Mouse (Mus musculus): ENCODE measurements around the gene G6pc. TPM values are rescaled to one million over a fixed set of nuclear protein-coding genes. Genes with fewer than 3 reads are reported as not detected.

The G6pc gene
- total and polyA plus RNA-seq, 3 experiments, result 0.13 to 24.0 (median 1.8) TPM

Small RNA genes lying within 50 kb of the gene (microRNA-seq; reads per million reads assigned to microRNA genes)
- gene Gm25593, result 0 reads per million in 2 experiments
- gene Mir6929, result 0 to 0.88 reads per million in 2 experiments

Other genes with a start within 250 kb of the G6pc start
- 10 to 100 TPM; 50.7 to 50.9 TPM for gene Retreg3, start 247.7 kb upstream of the G6pc start, total RNA-seq (2021)
- gene Retreg3, start 247.7 kb upstream of the G6pc start, polyA plus RNA-seq (2012; rRNA removed), result 41.7 and 46.9 TPM in 2 replicates
- gene Tubg1, start 247.6 kb upstream of the G6pc start, total RNA-seq (2021), result 10 to 100 TPM; 42.9 to 43.0 TPM
- 15.2 and 42.7 TPM in 2 replicates for gene Tubg1, start 247.6 kb upstream of the G6pc start, polyA plus RNA-seq (2012; rRNA removed)
- 1 to 10 TPM; 6.2 to 7.5 TPM for gene Tubg2, start 211.7 kb upstream of the G6pc start, total RNA-seq (2021)
- gene Tubg2, start 211.7 kb upstream of the G6pc start, polyA plus RNA-seq (2012; rRNA removed), result 5.5 and 6.0 TPM in 2 replicates
- gene Cntnap1, start 197.0 kb upstream of the G6pc start, total RNA-seq (2021), result 1 to 10 TPM; 6.8 TPM
- 9.3 and 9.4 TPM in 2 replicates for gene Cntnap1, start 197.0 kb upstream of the G6pc start, polyA plus RNA-seq (2012; rRNA removed)
- gene Plekhh3, start 196.2 kb upstream of the G6pc start, total RNA-seq (2021), result 10 to 100 TPM; 19.4 to 39.7 TPM
- gene Plekhh3, start 196.2 kb upstream of the G6pc start, polyA plus RNA-seq (2012; rRNA removed), result 112 and 122 TPM in 2 replicates
- under 1 TPM; 0.26 to 0.83 TPM for gene Ccr10, start 192.1 kb upstream of the G6pc start, total RNA-seq (2021)
- gene Ccr10, start 192.1 kb upstream of the G6pc start, polyA plus RNA-seq (2012; rRNA removed), result 0.84 and 1.6 TPM in 2 replicates
- gene Ezh1, start 141.1 kb upstream of the G6pc start, total RNA-seq (2021), result 10 to 100 TPM; 31.3 to 35.0 TPM
- 17.1 and 20.1 TPM in 2 replicates for gene Ezh1, start 141.1 kb upstream of the G6pc start, polyA plus RNA-seq (2012; rRNA removed)
- 10 to 100 TPM; 46.5 to 46.9 TPM for gene Ramp2, start 121.5 kb upstream of the G6pc start, total RNA-seq (2021)
- 109 and 114 TPM in 2 replicates for gene Ramp2, start 121.5 kb upstream of the G6pc start, polyA plus RNA-seq (2012; rRNA removed)
- 100 to 1,000 TPM; 102 to 116 TPM for gene Vps25, start 113.9 kb upstream of the G6pc start, total RNA-seq (2021)
- gene Vps25, start 113.9 kb upstream of the G6pc start, polyA plus RNA-seq (2012; rRNA removed), result 186 and 204 TPM in 2 replicates
- gene Wnk4, start 107.0 kb upstream of the G6pc start, total RNA-seq (2021), result 1 to 10 TPM; 2.1 to 3.7 TPM
- 0.62 and 0.94 TPM in 2 replicates for gene Wnk4, start 107.0 kb upstream of the G6pc start, polyA plus RNA-seq (2012; rRNA removed)
- under 1 TPM; 0.32 to 0.38 TPM for gene Cntd1, start 88.5 kb upstream of the G6pc start, total RNA-seq (2021)
- 0.06 and 0.11 TPM in 2 replicates for gene Cntd1, start 88.5 kb upstream of the G6pc start, polyA plus RNA-seq (2012; rRNA removed)
- gene Coa3, start 88.4 kb upstream of the G6pc start, total RNA-seq (2021), result 10 to 100 TPM; 68.3 to 84.3 TPM
- 380 and 465 TPM in 2 replicates for gene Coa3, start 88.4 kb upstream of the G6pc start, polyA plus RNA-seq (2012; rRNA removed)
- 100 to 1,000 TPM; 107 to 160 TPM for gene Becn1, start 65.3 kb upstream of the G6pc start, total RNA-seq (2021)
- 81.6 and 126 TPM in 2 replicates for gene Becn1, start 65.3 kb upstream of the G6pc start, polyA plus RNA-seq (2012; rRNA removed)
- 100 to 1,000 TPM; 129 to 161 TPM for gene Psme3, start 51.3 kb upstream of the G6pc start, total RNA-seq (2021)
- 31.7 and 45.2 TPM in 2 replicates for gene Psme3, start 51.3 kb upstream of the G6pc start, polyA plus RNA-seq (2012; rRNA removed)
- gene Aoc2, start 42.5 kb upstream of the G6pc start, total RNA-seq (2021), result 1 to 10 TPM; 4.9 to 5.5 TPM
- 6.3 and 7.7 TPM in 2 replicates for gene Aoc2, start 42.5 kb upstream of the G6pc start, polyA plus RNA-seq (2012; rRNA removed)
- 10 to 100 TPM; 48.4 to 76.6 TPM for gene Aoc3, start 37.0 kb upstream of the G6pc start, total RNA-seq (2021)
- gene Aoc3, start 37.0 kb upstream of the G6pc start, polyA plus RNA-seq (2012; rRNA removed), result 69.3 and 101 TPM in 2 replicates
- 10 to 100 TPM; 21.8 to 38.2 TPM for gene Aarsd1, start 50.1 kb downstream of the G6pc start, total RNA-seq (2021)
- gene Aarsd1, start 50.1 kb downstream of the G6pc start, polyA plus RNA-seq (2012; rRNA removed), result 25.0 and 28.1 TPM in 2 replicates
- 1 to 10 TPM; 1.9 to 5.6 TPM for gene Gm27029, start 57.2 kb downstream of the G6pc start, total RNA-seq (2021)
- gene Gm27029, start 57.2 kb downstream of the G6pc start, polyA plus RNA-seq (2012; rRNA removed), result 0.24 TPM in 1 of 2 replicates, not detected in the other
- gene Rundc1, start 57.5 kb downstream of the G6pc start, total RNA-seq (2021), result 10 to 100 TPM; 23.7 to 24.4 TPM
- gene Rundc1, start 57.5 kb downstream of the G6pc start, polyA plus RNA-seq (2012; rRNA removed), result 22.0 and 22.1 TPM in 2 replicates
- 1 to 10 TPM; 2.1 to 4.3 TPM for gene Ptges3l, start 57.8 kb downstream of the G6pc start, total RNA-seq (2021)
- 0.93 and 1.1 TPM in 2 replicates for gene Ptges3l, start 57.8 kb downstream of the G6pc start, polyA plus RNA-seq (2012; rRNA removed)
- 10 to 100 TPM; 34.0 to 75.2 TPM for gene Rpl27, start 74.7 kb downstream of the G6pc start, total RNA-seq (2021)
- 133 and 183 TPM in 2 replicates for gene Rpl27, start 74.7 kb downstream of the G6pc start, polyA plus RNA-seq (2012; rRNA removed)
- 10 to 100 TPM; 33.2 to 40.5 TPM for gene Ifi35, start 80.8 kb downstream of the G6pc start, total RNA-seq (2021)
- gene Ifi35, start 80.8 kb downstream of the G6pc start, polyA plus RNA-seq (2012; rRNA removed), result 32.3 and 44.1 TPM in 2 replicates
- gene Rnd2, start 97.4 kb downstream of the G6pc start, total RNA-seq (2021), result 10 to 100 TPM in 1 of 2 experiments, 1 to 10 TPM in 1; 6.0 to 12.9 TPM
- gene Rnd2, start 97.4 kb downstream of the G6pc start, polyA plus RNA-seq (2012; rRNA removed), result 6.0 and 11.3 TPM in 2 replicates
- gene Vat1, start 98.7 kb downstream of the G6pc start, total RNA-seq (2021), result 100 to 1,000 TPM in 1 of 2 experiments, 10 to 100 TPM in 1; 95.6 to 189 TPM
- gene Vat1, start 98.7 kb downstream of the G6pc start, polyA plus RNA-seq (2012; rRNA removed), result 151 and 157 TPM in 2 replicates
- 1 to 10 TPM in 1 of 2 experiments, under 1 TPM in 1; 0.84 to 1.3 TPM for gene Brca1, start 184.4 kb downstream of the G6pc start, total RNA-seq (2021)
- gene Brca1, start 184.4 kb downstream of the G6pc start, polyA plus RNA-seq (2012; rRNA removed), result 0.11 and 0.20 TPM in 2 replicates
- 100 to 1,000 TPM; 130 to 134 TPM for gene Nbr1, start 184.6 kb downstream of the G6pc start, total RNA-seq (2021)
- gene Nbr1, start 184.6 kb downstream of the G6pc start, polyA plus RNA-seq (2012; rRNA removed), result 121 and 141 TPM in 2 replicates
- 10 to 100 TPM; 14.4 to 17.0 TPM for gene Tmem106a, start 214.7 kb downstream of the G6pc start, total RNA-seq (2021)
- gene Tmem106a, start 214.7 kb downstream of the G6pc start, polyA plus RNA-seq (2012; rRNA removed), result 25.1 and 28.6 TPM in 2 replicates
- not detected for gene Gm11634, start 231.7 kb downstream of the G6pc start, total RNA-seq (2021)
- not detected in 2 replicates for gene Gm11634, start 231.7 kb downstream of the G6pc start, polyA plus RNA-seq (2012; rRNA removed)